Mouse (Mus musculus): ENCODE data around the gene Tbc1d10c. TPM values are rescaled to one million over a fixed set of nuclear protein-coding genes. Genes with fewer than 3 reads are reported as not detected.

Tbc1d10c gene
- total RNA-seq (2023): 151 and 157 TPM in 2 replicates

DNA sequence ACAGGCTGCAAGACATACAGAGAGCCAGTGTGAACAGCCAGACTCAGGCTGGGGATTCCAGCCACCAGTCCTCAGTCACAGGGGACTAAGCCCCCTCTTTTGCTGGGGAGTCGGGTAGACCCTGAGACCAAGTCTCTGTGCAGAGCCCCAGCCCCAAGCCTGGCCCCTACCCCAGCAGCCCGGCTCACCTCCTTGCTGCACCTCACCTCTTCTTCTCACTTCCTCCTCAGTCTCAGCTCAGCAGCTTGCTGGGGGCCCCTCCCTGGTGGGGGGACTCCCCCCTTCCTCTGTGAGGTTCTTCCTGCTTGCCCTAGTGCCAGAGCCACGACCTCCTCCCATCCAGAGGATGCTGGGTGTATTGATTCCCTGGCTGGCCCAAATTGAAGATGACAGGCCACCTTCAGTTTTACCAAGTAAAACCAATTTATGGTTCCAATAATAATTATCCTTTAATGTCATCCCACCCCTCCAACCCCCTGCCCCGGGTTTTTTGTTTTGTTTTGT lies at the start of gene Tbc1d10c:
Gene Tbc1d10c, minus strand, starts transcription at position 454 of the 504 bp plus-strand sequence.

DNA sequence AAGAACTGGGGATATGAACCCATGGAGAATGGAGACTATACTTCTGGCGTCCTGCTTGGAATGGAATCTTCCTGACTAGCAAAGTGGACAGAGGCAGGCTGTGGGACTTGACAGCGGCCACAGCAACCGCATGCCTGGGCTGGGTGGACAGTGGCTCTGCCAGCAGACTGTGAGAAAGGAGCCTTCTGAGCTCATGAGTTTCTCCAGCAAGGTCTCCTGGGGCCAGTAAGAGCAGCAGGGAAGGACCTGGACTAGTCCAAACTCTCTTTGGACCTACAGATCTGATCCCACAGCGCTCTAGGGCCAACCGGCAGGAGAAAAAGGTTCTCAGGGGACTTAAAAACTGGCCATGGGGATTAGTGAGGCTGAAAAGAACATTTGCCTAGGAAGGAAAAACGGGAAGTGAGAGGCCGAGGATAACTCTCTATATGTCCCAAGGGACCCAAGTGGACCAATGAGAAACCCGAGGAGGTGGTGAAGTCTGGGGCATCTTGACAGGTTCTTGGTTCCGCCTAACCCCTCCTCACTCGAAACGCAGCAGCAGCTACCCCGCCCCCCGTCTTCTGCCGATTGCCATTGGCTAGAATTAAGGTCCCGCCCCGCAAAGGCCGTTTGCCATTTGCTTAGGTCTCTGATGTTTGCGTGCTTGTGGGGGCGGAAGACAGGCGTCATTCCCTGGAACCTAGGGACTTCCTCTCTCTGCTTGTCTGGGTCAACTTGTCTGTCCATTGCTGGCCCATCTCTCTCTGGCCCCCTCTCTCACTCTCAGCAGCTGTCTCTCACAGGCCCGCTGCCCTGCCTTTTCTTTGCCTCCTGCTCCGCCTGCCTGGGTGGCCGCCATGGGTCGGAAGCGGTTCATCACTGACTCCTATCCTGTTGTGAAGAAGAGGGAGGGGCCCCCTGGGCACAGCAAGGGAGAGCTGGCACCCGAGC lies 40.4 kb upstream of the Tbc1d10c start, which contains the start of gene Pold4:
Gene Pold4, plus strand, starts transcription at position 647 of the 933 bp plus-strand sequence.

DNA sequence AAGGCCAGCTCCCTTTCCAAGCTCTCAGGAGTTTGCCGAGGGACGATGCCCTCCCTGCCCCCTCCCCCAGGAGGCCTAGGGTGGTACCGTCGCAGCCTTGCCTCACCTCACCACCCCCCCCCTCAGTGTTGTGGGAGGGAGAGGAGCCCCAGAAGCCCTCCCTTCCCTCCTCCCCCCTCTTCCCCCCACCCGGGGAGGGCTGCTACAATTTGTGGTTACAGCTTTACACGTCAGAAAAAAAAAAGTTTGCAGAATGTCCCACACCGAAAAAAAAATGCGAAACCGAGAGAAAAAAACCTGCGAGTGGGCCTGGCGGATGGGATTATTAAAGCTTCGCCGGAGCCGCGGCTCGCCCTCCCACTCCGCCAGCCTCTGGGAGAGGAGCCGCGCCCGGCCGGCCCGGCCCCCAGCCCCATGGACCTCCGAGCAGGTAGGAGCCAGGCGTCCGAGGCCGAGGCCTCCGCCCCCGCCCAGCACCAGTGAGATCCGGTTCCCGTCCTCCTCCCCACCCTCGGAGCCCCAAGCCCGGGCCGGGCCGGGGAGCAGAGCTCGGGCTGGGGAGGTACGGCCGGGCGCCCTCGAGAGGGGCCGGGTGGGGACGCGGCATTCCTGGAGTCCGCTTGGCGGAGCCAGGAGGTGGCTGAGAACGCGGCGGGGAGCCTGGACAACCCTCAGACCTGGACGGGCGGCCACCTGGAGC lies 23.1 kb upstream of the Tbc1d10c start, which contains the start of the genes Clcf1 and AC109138.7:
Gene Clcf1, plus strand, starts transcription at position 168 of the 700 bp plus-strand sequence.
Gene AC109138.7, plus strand, starts transcription at position 287 of the 700 bp plus-strand sequence.

DNA sequence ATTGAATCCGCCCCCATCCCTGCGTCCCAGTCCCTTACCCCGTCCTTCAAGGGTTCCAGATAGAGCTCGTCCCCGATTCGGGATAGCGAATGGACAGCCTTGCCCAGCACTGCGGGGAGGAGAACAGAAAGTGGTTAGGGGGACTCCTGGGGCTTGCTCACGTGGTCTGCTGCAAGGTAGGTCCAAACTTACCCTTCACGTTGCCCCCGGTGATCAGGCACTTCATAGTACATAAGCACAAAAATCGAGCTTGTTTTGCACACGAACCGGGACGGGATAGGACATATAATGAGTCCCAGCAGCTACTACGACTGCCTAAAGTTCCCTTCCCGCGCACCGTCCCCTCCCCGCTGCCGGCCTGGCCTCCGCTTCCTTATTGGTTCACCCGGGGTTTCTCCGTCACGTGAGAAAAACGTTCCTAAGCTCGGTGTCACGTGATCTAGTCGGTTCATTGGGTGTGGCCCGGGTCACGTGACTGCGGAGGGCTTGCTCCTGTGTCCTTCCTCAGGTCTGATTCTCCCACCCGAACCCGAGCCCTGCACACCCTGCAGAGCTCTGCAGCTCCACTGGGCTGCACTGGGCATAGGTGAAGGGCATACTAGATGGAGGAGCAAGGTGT lies 10.3 kb upstream of the Tbc1d10c start, which contains the start of gene Rad9a:
Gene Rad9a, minus strand, starts transcription at position 372 of the 619 bp plus-strand sequence.

DNA sequence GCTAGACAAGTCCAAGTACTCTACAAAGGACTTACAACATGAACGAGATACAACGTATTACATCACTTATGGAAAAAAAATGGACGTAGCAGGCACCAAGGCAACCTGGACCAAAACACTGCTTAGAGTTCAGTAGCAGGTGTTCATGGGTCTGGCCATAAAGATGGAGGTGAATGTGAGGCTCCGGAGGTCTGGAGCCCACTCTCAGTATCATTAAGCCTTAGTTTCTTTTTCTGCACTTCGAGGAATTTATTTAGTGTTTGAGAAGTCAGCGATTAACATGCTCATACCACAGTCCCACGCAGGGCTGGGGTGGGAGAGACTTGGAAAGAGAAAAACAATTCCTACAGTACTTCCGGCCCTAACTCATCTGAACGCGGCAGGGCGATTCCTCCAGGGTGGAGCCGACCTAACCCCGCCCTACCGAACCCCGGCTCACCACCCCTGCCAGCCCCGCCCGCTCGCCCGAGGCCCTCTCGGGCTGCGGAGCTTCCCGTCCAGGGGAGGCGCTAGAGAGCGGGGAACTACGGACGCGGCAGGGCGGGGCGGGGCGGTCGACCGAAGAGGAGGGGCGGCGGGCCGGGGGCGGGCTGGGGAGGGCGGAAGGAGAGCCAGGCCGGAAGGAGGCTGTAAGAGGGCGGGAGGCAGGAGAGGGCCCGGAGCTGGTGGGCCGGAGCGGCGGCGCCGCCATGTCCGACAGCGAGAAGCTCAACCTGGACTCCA lies 605 bp upstream of the Tbc1d10c start, which contains the start of gene Ppp1ca:
Gene Ppp1ca, plus strand, starts transcription at position 538 of the 723 bp plus-strand sequence.

DNA sequence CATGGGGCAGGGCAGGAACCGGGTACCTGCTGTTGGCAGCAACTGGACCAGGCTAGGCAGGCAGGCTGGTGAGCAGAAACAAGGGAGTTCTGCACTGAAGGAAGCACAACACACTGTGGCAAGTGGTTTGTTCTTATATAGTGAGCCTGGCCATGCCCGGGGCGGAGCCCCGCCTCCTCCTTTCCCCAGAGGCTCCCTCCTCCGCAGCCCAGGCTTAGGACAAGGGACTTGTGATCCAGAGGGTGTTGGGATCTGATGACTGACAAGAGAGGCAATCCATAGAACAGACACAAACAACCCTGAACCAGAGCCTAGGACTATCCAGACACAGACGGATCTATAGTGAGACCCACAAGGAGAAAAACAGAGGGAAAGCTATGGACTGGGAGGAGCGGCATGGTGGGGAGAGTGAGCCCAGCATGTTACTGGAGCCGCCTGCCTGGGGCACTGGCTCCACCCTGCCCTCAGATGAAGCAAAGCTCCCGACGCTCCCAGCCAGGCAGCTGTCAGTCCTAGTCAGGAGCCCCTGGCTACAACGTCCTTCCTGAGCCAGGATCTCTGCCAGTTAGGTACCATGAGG lies 15.6 kb downstream of the Tbc1d10c start, which contains the start of gene Carns1:
Gene Carns1, minus strand, starts transcription at position 112 of the 580 bp plus-strand sequence.

DNA sequence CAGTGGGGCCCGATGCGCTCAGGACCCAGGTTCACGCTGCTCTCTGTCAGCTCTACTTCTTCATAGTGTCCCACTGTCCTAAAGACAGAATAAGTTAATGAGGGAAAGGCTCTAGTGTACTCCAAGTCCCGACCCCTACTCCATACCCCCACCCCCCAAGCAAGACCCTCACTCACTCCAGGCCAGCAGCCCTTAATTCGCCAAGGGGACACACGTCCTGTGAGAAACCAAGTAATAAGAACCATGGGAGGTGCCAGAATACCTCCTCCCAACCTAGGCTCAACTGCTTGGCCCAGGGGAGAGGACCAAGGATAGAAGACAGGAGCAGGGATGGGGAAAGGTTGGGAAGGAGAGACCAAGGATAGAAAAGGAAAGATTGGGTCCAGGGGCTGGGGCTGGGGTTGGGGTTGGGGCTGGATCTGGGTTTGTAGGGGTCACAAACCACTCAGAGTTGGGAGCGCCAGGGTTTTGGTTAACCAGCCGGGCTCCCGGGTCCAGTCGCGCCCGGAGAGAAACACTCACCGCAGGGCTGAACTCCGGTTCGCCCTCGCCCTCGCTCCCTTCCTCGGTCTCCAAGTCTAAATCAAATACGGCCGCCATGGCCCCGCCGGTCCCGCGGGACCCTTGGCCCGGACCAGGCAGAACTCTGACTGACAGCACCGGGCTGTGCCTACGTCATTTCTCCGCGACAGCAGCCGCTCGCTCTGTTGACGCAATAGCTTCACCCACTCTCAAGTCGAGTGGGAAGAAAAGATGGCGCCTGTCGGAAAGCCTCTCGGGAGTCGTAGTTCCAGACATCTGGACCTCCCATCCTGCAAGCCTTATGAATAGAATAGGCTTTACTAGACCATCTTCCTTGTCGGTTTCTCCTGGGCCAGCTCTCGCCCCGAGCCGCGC lies 28.2 kb downstream of the Tbc1d10c start, which contains the start of gene Rps6kb2:
Gene Rps6kb2, minus strand, starts transcription at position 709 of the 897 bp plus-strand sequence.

DNA sequence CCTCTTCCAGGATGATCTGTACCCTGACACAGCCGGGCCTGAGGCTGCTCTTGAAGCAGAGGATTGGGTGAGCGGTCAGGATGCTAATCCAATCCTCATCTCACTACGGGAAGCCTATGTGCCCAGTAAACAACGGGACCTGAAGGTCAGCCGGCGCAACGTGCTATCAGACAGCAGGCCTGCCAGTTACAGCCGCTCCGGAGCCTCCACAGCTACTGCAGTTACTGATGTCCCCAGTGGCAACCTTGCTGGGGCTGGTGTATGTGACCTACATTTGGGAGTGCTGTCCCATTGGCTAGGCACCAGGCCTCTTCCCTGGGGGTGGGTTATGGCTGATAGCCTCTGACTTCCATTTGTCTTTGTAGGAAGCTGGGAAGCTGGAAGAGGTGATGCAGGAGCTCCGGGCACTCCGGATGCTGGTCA lies 37.8 kb downstream of the Tbc1d10c start, which contains the start of gene Ptprcap:
Gene Ptprcap, plus strand, starts transcription at position 373 of the 423 bp plus-strand sequence.

DNA sequence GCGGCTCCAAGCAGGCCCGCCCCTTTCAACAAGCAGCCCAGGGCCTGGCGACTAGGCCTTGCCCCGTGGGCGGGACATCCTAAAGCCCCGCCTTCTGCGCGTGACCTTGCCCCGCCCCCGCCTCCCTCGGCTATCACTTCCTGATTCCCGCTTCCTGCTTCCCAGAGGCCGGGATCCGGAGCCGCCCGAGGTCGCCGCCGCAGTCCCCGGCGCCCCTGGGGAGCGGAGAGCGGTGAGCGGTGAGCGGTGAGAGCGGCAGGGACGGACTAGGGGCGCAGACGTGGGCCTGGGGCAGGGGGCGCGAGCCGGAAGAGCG lies 42.6 kb downstream of the Tbc1d10c start, which contains the start of gene Coro1b:
Gene Coro1b, plus strand, starts transcription at position 129 of the 316 bp plus-strand sequence.

DNA sequence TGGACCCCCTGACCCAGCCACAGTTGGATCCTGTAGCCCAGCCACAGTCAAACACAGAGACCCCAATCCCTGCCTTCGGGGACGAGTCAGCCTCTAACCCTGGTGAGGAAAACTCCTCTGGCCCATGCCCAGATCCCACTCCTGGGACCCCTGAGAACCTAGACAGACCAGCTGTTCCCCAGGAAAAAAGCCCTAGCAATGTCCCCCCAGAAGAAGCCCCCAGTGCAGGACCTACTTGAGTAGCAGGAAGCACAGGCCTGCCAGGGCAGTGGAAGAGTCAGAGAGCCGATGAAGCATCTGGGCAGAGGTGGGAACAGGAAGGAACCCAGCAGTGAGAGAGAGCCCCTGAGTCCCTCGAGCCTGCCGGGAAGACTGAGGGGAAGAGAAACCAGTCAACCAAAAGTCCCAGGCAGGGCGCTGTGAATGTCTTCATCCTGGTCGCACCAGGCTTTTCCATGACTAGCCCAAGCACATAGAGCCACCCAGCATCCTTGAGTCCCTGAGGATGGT lies 47.3 kb downstream of the Tbc1d10c start, which contains the start of gene Cabp4:
Gene Cabp4, minus strand, starts transcription at position 275 of the 510 bp plus-strand sequence.

DNA sequence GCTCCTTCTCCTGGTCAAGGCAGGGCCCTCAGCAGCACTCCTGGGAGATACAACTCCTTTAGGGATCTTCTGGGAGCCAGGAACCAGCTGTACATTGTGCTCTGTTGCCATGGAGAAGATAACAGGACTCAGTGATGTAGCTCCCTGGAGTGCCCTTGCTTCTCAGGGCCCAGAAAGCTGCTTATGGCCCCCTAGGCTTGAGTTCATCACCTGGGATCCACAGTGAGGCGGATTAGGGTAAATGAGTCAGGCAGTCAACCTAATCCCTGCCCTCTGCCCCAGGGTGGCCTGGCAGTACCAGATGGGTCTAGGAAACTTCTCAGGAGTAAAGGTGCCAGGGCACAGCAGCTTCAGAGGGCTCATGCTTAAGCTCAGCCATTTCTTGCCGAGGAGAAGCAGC lies 51.6 kb downstream of the Tbc1d10c start, which contains the start of gene Gpr152:
Gene Gpr152, plus strand, starts transcription at position 342 of the 400 bp plus-strand sequence.

Other genes starting within 250 kb of the Tbc1d10c start
- gene Aldh3b3, start 232.6 kb downstream of the Tbc1d10c start, total RNA-seq (2023): 12.3 and 13.0 TPM in 2 replicates
- gene Aldh3b2, start 219.0 kb downstream of the Tbc1d10c start, total RNA-seq (2023): 14.1 and 14.2 TPM in 2 replicates
- gene Acy3, start 204.7 kb downstream of the Tbc1d10c start, total RNA-seq (2023): 0.41 and 0.82 TPM in 2 replicates
- gene Tbx10, start 198.5 kb downstream of the Tbc1d10c start, total RNA-seq (2023): not detected in 2 replicates
- 4.5 and 5.4 TPM in 2 replicates for gene Nudt8, start 190.7 kb downstream of the Tbc1d10c start, total RNA-seq (2023)
- 0.59 and 0.79 TPM in 2 replicates for gene Gm49405, start 190.7 kb downstream of the Tbc1d10c start, total RNA-seq (2023)
- 0.88 and 1.4 TPM in 2 replicates for gene Doc2g, start 188.0 kb downstream of the Tbc1d10c start, total RNA-seq (2023)
- 40.2 and 72.5 TPM in 2 replicates for gene Ndufv1, start 178.5 kb downstream of the Tbc1d10c start, total RNA-seq (2023)
- gene Gstp1, start 153.3 kb downstream of the Tbc1d10c start, total RNA-seq (2023): 38.4 and 47.3 TPM in 2 replicates
- gene Gstp2, start 145.3 kb downstream of the Tbc1d10c start, total RNA-seq (2023): 12.5 and 18.8 TPM in 2 replicates
- gene Gstp3, start 131.7 kb downstream of the Tbc1d10c start, total RNA-seq (2023): 4.0 and 6.2 TPM in 2 replicates
- not detected in 2 replicates for gene Cabp2, start 109.7 kb downstream of the Tbc1d10c start, total RNA-seq (2023)
- gene Cdk2ap2, start 94.1 kb downstream of the Tbc1d10c start, total RNA-seq (2023): 295 and 307 TPM in 2 replicates
- 207 and 345 TPM in 2 replicates for gene Pitpnm1, start 91.3 kb downstream of the Tbc1d10c start, total RNA-seq (2023)
- gene Aip, start 65.4 kb downstream of the Tbc1d10c start, total RNA-seq (2023): 85.4 and 90.4 TPM in 2 replicates
- gene Gpr152, start 51.5 kb downstream of the Tbc1d10c start, total RNA-seq (2023): 0.09 and 0.13 TPM in 2 replicates
- 0.27 TPM in 1 of 2 replicates, not detected in the other for gene Cabp4, start 47.3 kb downstream of the Tbc1d10c start, total RNA-seq (2023)
- gene Coro1b, start 42.7 kb downstream of the Tbc1d10c start, total RNA-seq (2023): 170 and 186 TPM in 2 replicates
- 6.2 and 13.3 TPM in 2 replicates for gene Ptprcap, start 37.7 kb downstream of the Tbc1d10c start, total RNA-seq (2023)
- 34.6 and 55.9 TPM in 2 replicates for gene Rps6kb2, start 27.9 kb downstream of the Tbc1d10c start, total RNA-seq (2023)
- 38.1 and 50.5 TPM in 2 replicates for gene Carns1, start 15.8 kb downstream of the Tbc1d10c start, total RNA-seq (2023)
- gene Ppp1ca, start 781 bp upstream of the Tbc1d10c start, total RNA-seq (2023): 354 and 408 TPM in 2 replicates
- gene Rad9a, start 10.4 kb upstream of the Tbc1d10c start, total RNA-seq (2023): 21.5 and 29.4 TPM in 2 replicates
- gene Clcf1, start 23.0 kb upstream of the Tbc1d10c start, total RNA-seq (2023): 3.7 and 5.2 TPM in 2 replicates
- not detected in 2 replicates for gene AC109138.7, start 23.1 kb upstream of the Tbc1d10c start, total RNA-seq (2023)
- 48.2 and 61.9 TPM in 2 replicates for gene Pold4, start 40.6 kb upstream of the Tbc1d10c start, total RNA-seq (2023)
- 27.9 and 44.6 TPM in 2 replicates for gene Ssh3, start 77.9 kb upstream of the Tbc1d10c start, total RNA-seq (2023)
- gene Ankrd13d, start 91.9 kb upstream of the Tbc1d10c start, total RNA-seq (2023): 43.5 and 55.6 TPM in 2 replicates
- gene Grk2, start 114.9 kb upstream of the Tbc1d10c start, total RNA-seq (2023): 421 and 572 TPM in 2 replicates
- gene Kdm2a, start 207.0 kb upstream of the Tbc1d10c start, total RNA-seq (2023): 112 and 155 TPM in 2 replicates
- gene Rhod, start 248.1 kb upstream of the Tbc1d10c start, total RNA-seq (2023): not detected in 2 replicates